Mouse (Mus musculus): ENCODE measurements around the gene Spop.
"Not testable (repeated sequence)": the region's sequence is repeated elsewhere in the genome, so short reads cannot be mapped to it uniquely, and the experiment has no call there.

The Spop gene

DNA sequence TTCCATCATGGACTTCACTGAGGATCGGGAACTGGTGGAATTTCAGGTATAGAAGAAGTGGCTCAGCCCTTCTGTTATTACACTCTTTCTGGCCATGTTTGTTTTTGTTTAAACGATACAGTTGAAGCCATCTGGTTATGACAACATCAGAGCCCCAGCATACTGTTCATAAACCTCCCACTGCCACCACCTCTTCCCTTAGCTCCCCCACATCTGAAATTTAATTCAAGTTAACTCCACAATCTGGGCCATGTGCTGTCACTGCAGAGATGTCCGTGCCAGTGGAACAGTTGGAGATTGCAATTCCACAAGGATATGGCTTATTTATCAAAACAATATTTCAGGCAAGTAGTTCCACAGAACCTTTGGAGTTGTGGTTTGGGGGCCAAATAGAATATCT is 80.5 kb downstream of the Spop start:
- in situ Hi-C loops (cut with MboI, MseI) = no loop called here

DNA sequence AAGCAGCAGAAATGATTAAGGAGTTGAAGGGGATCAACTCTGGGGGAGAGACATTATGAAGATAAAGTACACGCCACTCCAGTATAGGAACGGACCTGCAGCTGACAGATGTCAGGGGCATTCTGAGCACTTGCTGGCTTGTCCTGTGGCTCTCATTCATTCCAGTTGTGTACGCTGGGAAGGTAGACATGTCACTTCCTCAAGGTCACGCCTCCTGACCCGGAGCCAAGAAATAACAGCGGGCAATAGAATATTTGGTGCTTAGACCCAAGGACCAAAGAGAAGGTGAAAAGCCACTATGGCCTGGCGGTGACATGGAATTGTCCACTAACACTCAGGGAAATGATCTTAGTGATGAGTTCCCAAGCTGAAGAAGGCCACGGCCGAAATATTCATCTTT is 82.0 kb downstream of the Spop start:
- in situ Hi-C loops (cut with MboI, MseI) = no loop called here

- in situ Hi-C loops (cut with MboI, MseI) = no loop called here
Measured at GRCm38 (mm10) chr11:95497921-95498320, 84.0 kb downstream of the Spop start.

- in situ Hi-C loops (cut with MboI, MseI) = no loop called here
Measured at GRCm38 (mm10) chr11:95500412-95500811, 86.5 kb downstream of the Spop start.

DNA sequence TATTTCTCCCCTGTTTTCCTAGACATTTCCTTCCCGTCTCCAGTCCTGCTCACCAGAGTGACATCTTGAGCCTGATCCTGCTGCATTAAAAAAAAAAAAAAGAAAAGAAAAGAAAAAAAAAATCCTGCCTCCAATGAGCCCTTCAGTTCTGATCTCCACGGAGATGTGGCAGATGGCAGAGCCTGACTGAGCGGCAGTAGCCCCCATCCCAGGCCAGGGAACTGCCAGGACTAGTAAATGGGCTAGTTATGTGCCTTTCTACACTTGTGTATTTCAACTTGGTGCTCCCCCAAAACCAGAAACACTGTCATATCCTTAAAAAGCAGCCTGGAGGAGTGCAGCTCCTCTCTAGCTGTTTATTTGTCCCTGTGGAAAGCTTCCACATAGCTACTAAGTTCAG is 87.0 kb downstream of the Spop start:
- in situ Hi-C loops (cut with MboI, MseI) = no loop called here

GRCm38 (mm10) chr11:95501826-95502225 is 87.9 kb downstream of the Spop start:
- in situ Hi-C loops (cut with MboI, MseI) = not testable (repeated sequence)

- in situ Hi-C loops (cut with MboI, MseI) = no loop called here
Measured at GRCm38 (mm10) chr11:95503581-95504180, 89.8 kb downstream of the Spop start.

- in situ Hi-C loops (cut with MboI, MseI) = no loop called here
Measured at GRCm38 (mm10) chr11:95504271-95504731, 90.4 kb downstream of the Spop start.

GRCm38 (mm10) chr11:95507041-95507716 is 93.3 kb downstream of the Spop start:
- in situ Hi-C loops (cut with MboI, MseI) = no loop called here

- in situ Hi-C loops (cut with MboI, MseI) = no loop called here
Measured at GRCm38 (mm10) chr11:95507785-95508184, 93.9 kb downstream of the Spop start.

GRCm38 (mm10) chr11:95508211-95508926 is 94.5 kb downstream of the Spop start:
- in situ Hi-C loops (cut with MboI, MseI) = no loop called here

DNA sequence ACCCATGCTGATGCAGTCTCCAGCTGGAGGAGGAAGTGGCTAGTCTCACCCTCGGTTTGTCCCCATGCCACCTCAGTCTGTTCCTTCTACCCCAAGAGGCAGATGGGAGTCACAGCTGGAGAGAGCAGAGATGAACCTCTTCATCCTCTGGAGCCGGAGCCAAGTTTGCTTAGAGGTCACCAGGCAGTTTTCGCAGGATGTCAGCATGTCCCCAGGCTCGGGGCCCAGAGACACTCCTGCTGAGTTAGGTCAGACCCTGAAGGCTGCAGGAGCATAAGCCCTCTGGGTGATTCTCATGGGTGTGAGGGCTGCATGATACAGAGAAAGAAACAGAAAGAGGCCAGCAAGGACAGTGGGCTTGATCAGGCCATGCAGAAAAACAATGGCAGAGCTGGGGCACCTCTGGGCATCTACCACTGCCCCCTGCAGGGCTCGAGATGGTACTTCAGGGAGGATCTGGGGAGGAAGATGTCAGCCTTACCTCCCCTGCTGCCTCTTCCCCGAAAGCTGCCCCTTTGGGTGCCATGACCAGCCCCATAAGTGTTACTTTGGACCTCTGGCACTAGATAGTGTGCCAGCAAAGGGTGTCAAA is 95.3 kb downstream of the Spop start:
- in situ Hi-C loops (cut with MboI, MseI) = no loop called here

DNA sequence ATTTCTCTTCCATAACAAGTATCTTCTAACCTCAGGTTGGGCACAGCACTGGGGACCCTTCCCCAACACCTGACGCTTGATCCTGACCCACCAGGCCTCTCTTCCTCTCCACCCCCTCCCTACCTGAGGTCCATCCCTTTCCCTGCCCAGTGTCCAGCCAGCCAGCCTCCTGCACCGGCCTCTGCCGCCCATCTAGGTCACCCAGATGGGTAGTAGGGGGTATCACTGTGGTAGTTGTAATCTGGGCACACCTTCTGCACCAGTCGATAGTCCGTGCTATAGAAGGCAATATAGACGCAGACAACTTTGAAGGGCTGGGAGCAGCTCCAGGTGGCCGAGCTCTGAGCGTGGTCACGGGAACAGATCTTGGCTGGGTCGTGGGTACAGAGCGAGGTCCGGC is 96.8 kb downstream of the Spop start:
- in situ Hi-C loops (cut with MboI, MseI) = no loop called here

- in situ Hi-C loops (cut with MboI, MseI) = no loop called here
Measured at GRCm38 (mm10) chr11:95511919-95512318, 98.0 kb downstream of the Spop start.

DNA sequence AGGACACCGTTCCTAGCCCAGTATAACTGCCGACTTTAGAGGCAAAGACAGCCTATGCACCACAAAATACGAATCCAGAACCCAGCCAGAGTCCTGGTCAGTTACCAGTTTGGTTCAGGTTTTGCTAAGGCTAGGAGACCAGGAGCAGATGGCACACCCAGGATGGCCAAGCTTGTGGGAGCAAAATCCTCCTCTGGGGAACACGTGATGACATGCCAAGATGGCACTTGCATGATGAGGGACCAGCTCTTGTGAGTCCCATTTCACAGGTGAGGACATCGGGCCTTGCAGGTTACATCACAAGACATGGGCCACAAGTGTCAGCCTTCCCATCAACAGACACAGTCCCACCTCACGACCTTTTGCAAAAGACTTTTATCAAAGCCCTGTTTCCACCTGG is 98.5 kb downstream of the Spop start:
- in situ Hi-C loops (cut with MboI, MseI) = no loop called here

DNA sequence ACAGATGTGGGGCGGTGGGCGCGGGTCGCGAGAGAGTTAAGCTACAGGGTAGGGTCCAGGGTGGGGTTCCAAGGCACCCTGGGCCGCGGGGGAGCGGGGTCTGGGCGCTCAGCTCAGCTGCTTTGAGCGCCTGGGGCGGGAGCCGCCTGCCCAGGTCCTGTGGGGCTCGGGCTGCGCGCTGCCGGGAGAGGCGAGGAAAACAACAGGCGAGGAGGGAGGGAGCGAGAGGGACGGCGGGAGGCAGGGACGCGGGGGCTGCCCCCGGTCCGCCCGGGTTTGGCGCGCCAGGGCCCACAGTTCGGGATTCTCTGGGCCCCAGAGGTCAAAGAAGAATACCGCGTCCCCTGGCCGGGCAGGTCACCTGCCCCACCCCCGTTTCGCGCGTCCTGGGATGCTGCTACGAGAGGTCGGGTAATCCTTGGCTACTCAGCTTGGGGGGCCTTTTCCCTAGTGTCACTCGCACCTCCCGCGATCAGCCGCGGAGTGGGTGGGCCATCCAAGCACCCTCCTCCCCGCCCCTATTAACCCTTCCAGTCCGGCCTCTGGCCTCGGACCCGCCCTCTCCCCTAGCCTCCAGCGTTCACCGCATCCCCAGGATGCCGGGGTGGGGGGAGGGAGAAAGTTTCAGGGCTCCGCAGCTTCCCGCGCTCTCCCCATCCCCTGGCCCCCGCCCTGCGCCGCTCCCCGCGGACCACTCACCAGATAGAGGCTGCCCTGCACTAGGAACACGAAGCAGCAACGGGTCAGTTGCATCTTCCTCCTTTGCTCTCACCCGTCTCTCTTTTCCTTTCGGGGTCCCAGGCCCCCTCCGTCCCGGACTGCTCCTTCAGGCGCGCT is 99.8 kb downstream of the Spop start:
- in situ Hi-C loops (cut with MboI, MseI) = no loop called here

DNA sequence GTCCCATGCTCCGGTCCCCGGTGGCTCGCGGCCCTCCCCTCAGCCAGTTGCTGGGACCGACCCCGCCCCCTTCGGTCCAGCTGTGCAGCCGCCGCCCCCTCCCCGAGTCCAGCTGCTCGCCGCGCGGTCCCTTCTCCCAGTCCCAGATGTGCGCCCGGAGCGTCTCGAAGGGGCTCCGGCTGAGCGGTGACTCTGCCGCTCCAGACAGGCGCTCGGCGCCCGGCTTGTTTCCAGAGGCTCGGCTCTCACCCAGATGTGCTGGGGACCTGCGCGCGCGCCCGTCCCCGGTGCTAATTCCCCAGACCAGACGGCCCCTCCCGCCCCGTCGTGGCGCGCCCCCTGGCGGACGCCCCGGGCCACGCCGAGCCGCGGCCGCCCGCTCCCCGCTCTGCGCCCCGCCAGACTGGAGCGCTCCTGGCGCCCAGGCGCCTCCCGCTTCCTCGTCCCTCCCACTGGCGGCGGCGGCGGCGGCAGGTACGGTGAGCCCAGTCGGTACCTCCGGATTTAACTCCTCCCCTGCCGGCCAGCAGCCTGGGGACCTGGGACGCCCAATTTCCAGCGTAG is 100.5 kb downstream of the Spop start, which contains the start of gene Nxph3:
Nxph3 (minus strand) TSS at position 273 of the 564 bp plus-strand sequence.
- in situ Hi-C loops (cut with MboI, MseI) = no loop called here

DNA sequence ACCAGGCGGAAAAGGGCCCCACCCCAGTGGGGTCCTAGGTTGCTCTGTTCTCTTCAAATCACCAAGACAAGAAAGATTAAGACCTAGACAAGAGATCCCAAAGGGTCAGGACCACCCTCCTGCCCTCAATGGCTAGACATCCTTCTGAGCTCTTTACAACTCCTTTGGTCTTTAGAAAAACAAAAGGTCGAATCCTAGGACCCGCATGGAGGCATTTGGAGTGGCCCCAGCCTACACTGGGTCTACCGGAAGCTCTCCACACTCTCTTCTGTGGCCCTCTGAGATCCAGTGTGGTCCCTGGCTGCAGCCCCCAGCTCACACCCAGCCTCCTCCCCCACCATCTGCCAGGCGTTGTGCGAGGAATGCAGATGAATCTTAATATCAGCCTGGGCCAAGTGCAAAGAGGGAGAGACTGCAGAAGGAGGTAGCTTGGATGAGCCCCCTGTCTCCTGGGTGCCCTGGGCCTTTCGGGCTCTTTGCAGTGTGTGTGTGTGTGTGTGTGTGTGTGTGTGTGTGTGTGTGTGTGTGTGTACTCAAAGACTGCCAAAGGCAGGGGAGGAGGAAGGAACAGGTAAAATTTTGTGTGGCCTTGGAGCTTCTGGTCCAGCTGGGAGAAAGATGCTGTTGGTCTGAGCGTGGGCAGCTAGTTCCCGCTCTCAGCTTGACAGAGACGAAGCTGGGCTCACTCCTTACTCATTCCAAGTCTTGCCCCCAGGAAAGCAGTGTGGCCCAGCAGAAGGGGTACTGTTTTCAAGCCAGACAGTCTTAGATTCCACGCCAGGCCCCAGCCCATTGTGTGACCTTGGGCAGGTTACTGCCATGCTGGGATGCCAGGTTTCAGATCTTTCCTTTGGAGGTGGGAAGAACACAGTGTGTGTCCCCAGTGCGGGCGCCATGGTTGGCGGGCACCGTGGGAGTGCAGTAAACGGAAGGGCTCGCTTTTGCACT is 101.8 kb downstream of the Spop start:
- in situ Hi-C loops (cut with MboI, MseI) = no loop called here

- in situ Hi-C loops (cut with MboI, MseI) = no loop called here
Measured at GRCm38 (mm10) chr11:95516491-95516911, 102.6 kb downstream of the Spop start.

DNA sequence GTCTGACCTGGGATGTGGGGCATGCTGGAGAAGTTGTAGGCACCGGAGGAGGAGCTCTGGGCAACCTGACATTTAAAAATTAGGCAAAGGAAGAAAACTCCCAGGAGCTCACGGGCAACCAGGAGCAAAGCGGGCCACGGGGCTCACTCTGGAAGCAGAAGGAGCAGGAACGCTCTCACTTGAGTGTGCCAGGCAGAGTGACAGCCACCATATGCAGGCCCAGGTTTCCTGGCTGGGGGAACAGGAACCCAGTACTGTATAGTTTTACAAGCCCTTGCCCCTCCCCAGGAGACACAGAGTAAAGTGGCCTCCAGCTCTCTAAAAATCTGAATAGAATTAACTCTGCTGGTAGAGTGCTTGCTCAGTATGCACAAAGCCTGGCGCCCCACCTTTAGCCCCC is 103.3 kb downstream of the Spop start:
- in situ Hi-C loops (cut with MboI, MseI) = no loop called here
